Mouse (Mus musculus) urinary bladder, postnatal 25 days (tissue): ENCODE results near the gene Slc35b1.
"Not testable (repeated sequence)": the region's sequence is repeated elsewhere in the genome, so short reads cannot be mapped to it uniquely, and the experiment has no call there.

Source experiments
- DNase-seq: peaks from one replicate; pipeline ENCODE4 v3.0.0; 2022; ENCODE audit warnings: low spot score

Gene Slc35b1

GRCm38 (mm10) chr11:95396548-95396947 is 12.1 kb downstream of the Slc35b1 start:
- DNase-seq, result no peak

- DNase-seq, result peak; percentile 80
These were observed 13.6 kb downstream of the Slc35b1 start for GRCm38 (mm10) chr11:95397843-95398835.

- no peak for DNase-seq
These were observed 15.1 kb downstream of the Slc35b1 start for GRCm38 (mm10) chr11:95399520-95400020.

GRCm38 (mm10) chr11:95401568-95401967 is 17.1 kb downstream of the Slc35b1 start:
- no peak for DNase-seq

GRCm38 (mm10) chr11:95402196-95402595 is 17.7 kb downstream of the Slc35b1 start:
- no peak for DNase-seq

GRCm38 (mm10) chr11:95402658-95403101 is 18.2 kb downstream of the Slc35b1 start:
- no peak for DNase-seq

GRCm38 (mm10) chr11:95403382-95404340 is 19.2 kb downstream of the Slc35b1 start:
- DNase-seq, result no peak

GRCm38 (mm10) chr11:95405771-95406170 is 21.3 kb downstream of the Slc35b1 start:
- DNase-seq, result no peak

GRCm38 (mm10) chr11:95406398-95406797 is 21.9 kb downstream of the Slc35b1 start:
- not testable (repeated sequence) for DNase-seq

GRCm38 (mm10) chr11:95409450-95410112 is 25.1 kb downstream of the Slc35b1 start:
- no peak for DNase-seq

- no peak for DNase-seq
These were observed 27.0 kb downstream of the Slc35b1 start for GRCm38 (mm10) chr11:95411453-95412013.

- DNase-seq, result no peak
These were observed 28.1 kb downstream of the Slc35b1 start for GRCm38 (mm10) chr11:95412615-95413014.

- DNase-seq, result peak; percentile 93
These were observed 29.4 kb downstream of the Slc35b1 start, which contains the start of gene Spop for GRCm38 (mm10) chr11:95413641-95414535. Spop (plus strand) TSS chr11:95414080.

GRCm38 (mm10) chr11:95414536-95415161 is 30.2 kb downstream of the Slc35b1 start:
- DNase-seq, result peak; percentile 91

- no peak for DNase-seq
These were observed 31.4 kb downstream of the Slc35b1 start for GRCm38 (mm10) chr11:95415931-95416330.

GRCm38 (mm10) chr11:95417341-95417740 is 32.8 kb downstream of the Slc35b1 start:
- DNase-seq, result no peak

GRCm38 (mm10) chr11:95420880-95421435 is 36.5 kb downstream of the Slc35b1 start:
- DNase-seq, result no peak

GRCm38 (mm10) chr11:95423505-95423904 is 39.0 kb downstream of the Slc35b1 start:
- no peak for DNase-seq

GRCm38 (mm10) chr11:95431344-95431743 is 46.9 kb downstream of the Slc35b1 start:
- no peak for DNase-seq
